Mouse (Mus musculus) liver, adult 2 months (tissue): Measurements from ENCODE around the gene Gm10300.

Experiments
- CTCF ChIP-seq: fragments of 200-500 bp; IDR thresholded peaks from 2 replicates; pipeline ENCODE4 v1.5.1; 2011; ENCODE audit warnings: low read depth, low read length, control low read depth
- POLR2A ChIP-seq: fragments of 200-500 bp; IDR thresholded peaks from 2 replicates; pipeline ENCODE4 v1.6.1; 2011; ENCODE audit warnings: low read length, control low read depth; ENCODE audit not compliant: insufficient read depth; ENCODE audit errors: extremely low read depth

GRCm38 (mm10) chr4:132123166-132123565, 48.7 kb downstream of the Gm10300 start:
- TF ChIP-seq POLR2A, result no peak
- TF ChIP-seq CTCF, result no peak
